ENCODE assay signal across 10 mouse cellular contexts in the genomic region with DNA sequence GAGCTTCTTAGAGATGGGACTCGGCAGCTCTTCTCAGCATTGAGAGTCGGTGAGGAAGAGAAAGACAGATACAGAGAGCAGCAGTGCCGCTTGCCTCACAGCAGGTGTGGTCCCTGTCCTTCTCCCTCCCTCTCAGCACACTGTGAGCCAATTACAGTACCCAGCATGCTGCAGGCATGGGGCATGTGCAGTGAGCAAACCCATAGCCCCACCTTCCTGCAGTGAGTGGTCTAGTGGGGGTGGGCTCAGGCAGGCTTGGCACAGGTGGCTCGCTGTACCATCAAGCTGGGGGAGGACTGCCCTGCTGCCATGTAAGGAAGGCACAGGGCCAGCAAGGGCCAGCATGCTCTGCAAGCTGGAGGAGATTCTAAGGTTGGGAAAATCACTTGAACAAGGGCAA. TPM values are rescaled to one million over a fixed set of nuclear protein-coding genes. Genes with fewer than 3 reads are reported as not detected.
DNase-seq lines count a peak whose midpoint lies in the region; ATAC-seq lines count a peak whose summit lies in the region.
"Had no signal": no experiment of that assay in that cellular context is flagged by ENCODE, and none has a peak within 500 bp of the region (broad histone marks: within the 10 kb centered on the region; RNA-seq: fewer than 3 reads in every experiment).

No protein-coding gene starts in this region.

- no peak overlapping the region for H3K4me3 ChIP-seq in kidney, embryonic 14.5 days (ENCODE audit: low read length)
- H3K4me3 ChIP-seq in hindbrain, embryonic 13.5 days = no peak overlapping the region
- H3K4me3 ChIP-seq in neural tube, embryonic 12.5 days = no peak overlapping the region

- no peaks in the 10 kb centered on the region for H3K27me3 ChIP-seq in kidney, embryonic 14.5 days (ENCODE audit: control insufficient read depth, insufficient read depth, low read length)
- no peaks in the 10 kb centered on the region for H3K27me3 ChIP-seq in hindbrain, embryonic 13.5 days
- no peaks in the 10 kb centered on the region for H3K27me3 ChIP-seq in neural tube, embryonic 12.5 days (replicated peaks)

- H3K9ac ChIP-seq in kidney, embryonic 14.5 days (ENCODE audit: low read depth, low read length) = no peak overlapping the region
- H3K9ac ChIP-seq in hindbrain, embryonic 13.5 days = peak overlapping the region; percentile 58
- no peak overlapping the region for H3K9ac ChIP-seq in neural tube, embryonic 12.5 days
- H3K9ac ChIP-seq: lung, embryonic 14.5 days had no signal

- DNase-seq in kidney, postnatal 25 days = no peak
- DNase-seq in cerebellum, adult 8-10 months = peak; percentile 56
- no peak for DNase-seq in kidney, adult 8-10 months
- DNase-seq in kidney, postnatal 10 days = no peak
- DNase-seq: lung, embryonic 14.5 days had no signal

- 0 out of 2 replicates have a peak, but pooled peaks have one; percentile 57 for ATAC-seq in kidney, embryonic 14.5 days (ENCODE audit: low FRiP score, low TSS enrichment)
- ATAC-seq in hindbrain, embryonic 13.5 days (ENCODE audit: low FRiP score) = peak; percentile 82
- ATAC-seq in neural tube, embryonic 12.5 days (ENCODE audit: low FRiP score, low read depth) = peak; percentile 59; the same call in 1 of the 2 replicates
- ATAC-seq in megakaryocyte progenitor cell, adult 5-6 weeks (replicated peaks; ENCODE audit: poor library complexity) = no peak

- 58% methylated on average over 4 of the region's 4 CpGs for WGBS in kidney, embryonic 14.5 days
- 34% methylated on average over 4 of the region's 4 CpGs for WGBS in hindbrain, embryonic 13.5 days
- 46% methylated on average over 4 of the region's 4 CpGs for WGBS in neural tube, embryonic 12.5 days

- no peaks in the 10 kb centered on the region for H3K4me1 ChIP-seq in kidney, embryonic 14.5 days (ENCODE audit: control insufficient read depth, insufficient read depth, low read length)
- H3K4me1 ChIP-seq in hindbrain, embryonic 13.5 days (replicated peaks) = peaks cover 47% of the 10 kb centered on the region
- H3K4me1 ChIP-seq in neural tube, embryonic 12.5 days = peaks cover 6% of the 10 kb centered on the region

- H3K4me2 ChIP-seq in kidney, embryonic 14.5 days (replicated peaks; ENCODE audit: low read depth, low read length) = no peak overlapping the region
- H3K4me2 ChIP-seq in hindbrain, embryonic 13.5 days = 0 out of 2 replicates have a peak overlapping the region, but pooled peaks have one; percentile 15
- no peak overlapping the region for H3K4me2 ChIP-seq in neural tube, embryonic 12.5 days (replicated peaks)
- H3K4me2 ChIP-seq: lung, embryonic 14.5 days had no signal

- no peaks in the 10 kb centered on the region for H3K36me3 ChIP-seq in kidney, embryonic 14.5 days (ENCODE audit: control insufficient read depth, insufficient read depth, low read length)
- H3K36me3 ChIP-seq in hindbrain, embryonic 13.5 days = no peaks in the 10 kb centered on the region
- no peaks in the 10 kb centered on the region for H3K36me3 ChIP-seq in neural tube, embryonic 12.5 days

- no peaks in the 10 kb centered on the region for H3K9me3 ChIP-seq in kidney, embryonic 14.5 days (ENCODE audit: control insufficient read depth, low read length)
- H3K9me3 ChIP-seq in hindbrain, embryonic 13.5 days = no peaks in the 10 kb centered on the region
- H3K9me3 ChIP-seq in neural tube, embryonic 12.5 days = no peaks in the 10 kb centered on the region

- no peak overlapping the region for H3K27ac ChIP-seq in kidney, embryonic 14.5 days (ENCODE audit: low read depth, low read length)
- peak overlapping the region; percentile 85 for H3K27ac ChIP-seq in hindbrain, embryonic 13.5 days
- H3K27ac ChIP-seq in neural tube, embryonic 12.5 days = no peak overlapping the region

RNA-seq across cellular contexts. Expression of a gene that starts 35.8 kb away (rescaled TPM):
- polyA plus RNA-seq in kidney, embryonic 14.5 days (2014; fragmentation: Nextera tagmentation; extraction: Ambion mirVana) = 0.81 and 0.95 TPM in 2 replicates
- polyA plus RNA-seq in hindbrain, embryonic 13.5 days (2015; fragmentation: Nextera tagmentation; extraction: Ambion mirVana) = 39.9 and 42.1 TPM in 2 replicates
- polyA plus RNA-seq in neural tube, embryonic 12.5 days (2016; fragmentation: Nextera tagmentation; extraction: Ambion mirVana) = 19.5 and 21.7 TPM in 2 replicates
- total RNA-seq in megakaryocyte progenitor cell, adult 5-6 weeks (2015) = 0.05 TPM in 1 of 2 replicates, not detected in the other
- not detected in 2 replicates for total RNA-seq in megakaryocyte progenitor cell, adult 5-6 weeks (2017)
- polyA plus RNA-seq: C2C12 had no signal

Comparison
In these comparisons a context has a peak if more than half of its experiments do, and no peak if none do; other contexts are left out.
1. RNA of a gene that starts 35.8 kb away (polyA plus RNA-seq): 39.9 to 42.1 TPM in hindbrain, embryonic 13.5 days and 19.5 to 21.7 TPM in neural tube, embryonic 12.5 days; 0.81 to 0.95 TPM in kidney, embryonic 14.5 days; every median in the first group is over 10 times any median in the second.